8 mouse cellular contexts compared by ENCODE assay signal in the genomic region with DNA sequence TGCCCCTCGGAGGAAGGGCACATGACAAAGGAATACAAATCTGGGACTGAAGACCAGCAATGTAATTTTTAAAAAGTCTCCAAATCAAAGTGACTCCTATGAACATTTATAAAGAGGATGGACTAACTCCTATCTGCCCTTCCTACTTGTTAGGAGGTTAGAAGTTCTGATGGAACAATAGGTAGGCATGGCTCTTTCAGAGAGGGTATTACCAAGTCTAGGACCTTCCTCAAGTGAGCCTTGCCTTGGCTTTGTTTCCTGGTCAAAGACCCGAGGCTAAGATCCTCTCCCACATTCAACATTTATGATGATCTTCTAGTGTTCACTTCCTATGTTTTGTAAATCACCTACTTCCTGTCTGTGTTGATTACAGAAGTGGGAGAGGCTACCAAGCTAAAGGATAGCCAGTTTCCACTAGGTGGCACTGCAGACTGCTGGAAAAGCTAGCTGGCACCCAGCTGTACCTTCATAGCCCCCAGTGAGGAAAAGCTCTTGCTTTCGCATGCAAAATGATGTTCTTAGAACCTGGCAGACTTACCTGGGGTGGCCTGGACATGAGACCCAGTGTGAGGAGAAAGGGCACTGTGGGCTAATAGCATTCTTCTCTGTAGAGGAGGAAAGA.
A peak's percentile ranks its signal among the peaks of the same experiment; 100 is the strongest.
DNase-seq lines count a peak whose midpoint lies in the region; ATAC-seq and TF ChIP-seq lines count a peak whose summit lies in the region.

No protein-coding gene starts in this region.

- no peak for TF ChIP-seq POLR2A in ES-Bruce4 (IDR thresholded peaks at IDR 0.05; ENCODE audit: insufficient read depth, low read length)

- H3K4me3 ChIP-seq in ES-Bruce4 (ENCODE audit: low read depth, low read length): no peak overlapping the region
- no peak overlapping the region for H3K4me3 ChIP-seq in embryonic facial prominence, embryonic 11.5 days (ENCODE audit: low read depth, low read length)

- TF ChIP-seq EP300 in ES-Bruce4 (IDR thresholded peaks at IDR 0.05; ENCODE audit: insufficient read depth, low read depth, low read length): no peak

- H3K27ac ChIP-seq in ES-Bruce4 (ENCODE audit: insufficient read depth, low read length): no peak overlapping the region
- H3K27ac ChIP-seq in embryonic facial prominence, embryonic 11.5 days (replicated peaks; ENCODE audit: low read depth, low read length): no peak overlapping the region

- no peaks in the 10 kb centered on the region for H3K27me3 ChIP-seq in ES-Bruce4 (ENCODE audit: control insufficient read depth, insufficient read depth, low read length, poor library complexity, severe bottlenecking)
- no peaks in the 10 kb centered on the region for H3K27me3 ChIP-seq in embryonic facial prominence, embryonic 11.5 days (ENCODE audit: control insufficient read depth, insufficient read depth, low read length)

- no peak overlapping the region for H3K4me2 ChIP-seq in embryonic facial prominence, embryonic 11.5 days (ENCODE audit: low read depth, low read length)

- intact Hi-C loops in heart, postnatal 25 days (cut with DNase I): loop anchor here (1.0 to 2.0 kb wide), 2 partner anchors 283 to 465 kb away; no protein-coding TSS in a partner anchor

- WGBS in embryonic facial prominence, embryonic 11.5 days: 54% methylated on average over 3 of the region's 3 CpGs
- WGBS in large intestine, adult 2 months: 39% methylated on average over 3 of the region's 3 CpGs

- H3K9ac ChIP-seq in ES-Bruce4 (ENCODE audit: low read depth, poor library complexity, severe bottlenecking): no peak overlapping the region
- H3K9ac ChIP-seq in embryonic facial prominence, embryonic 11.5 days (replicated peaks; ENCODE audit: low read length): no peak overlapping the region

- no peaks in the 10 kb centered on the region for H3K9me3 ChIP-seq in ES-Bruce4 (replicated peaks; ENCODE audit: control insufficient read depth, insufficient read depth, low read length, poor library complexity, severe bottlenecking)
- H3K9me3 ChIP-seq in embryonic facial prominence, embryonic 11.5 days (replicated peaks; ENCODE audit: control insufficient read depth, low read length): no peaks in the 10 kb centered on the region

- H3K36me3 ChIP-seq in ES-Bruce4 (ENCODE audit: control insufficient read depth, insufficient read depth, low read length, poor library complexity, severe bottlenecking): no peaks in the 10 kb centered on the region
- H3K36me3 ChIP-seq in embryonic facial prominence, embryonic 11.5 days (replicated peaks; ENCODE audit: control insufficient read depth, insufficient read depth, low read depth, low read length): no peaks in the 10 kb centered on the region

- peak; percentile 57 for TF ChIP-seq CTCF in ES-Bruce4 (IDR thresholded peaks at IDR 0.05; ENCODE audit: low read depth, low read length)

- DNase-seq in adrenal gland, postnatal 25 days: peak; percentile 58
- DNase-seq in embryonic facial prominence, embryonic 11.5 days (ENCODE audit: low spot score): peak; percentile 80
- peak; percentile 4 for DNase-seq in heart, postnatal 25 days (ENCODE audit: low spot score)
- peak; percentile 21 for DNase-seq in large intestine, adult 2 months (ENCODE audit: low read depth, low spot score)
- DNase-seq in lung, postnatal 10 days: peak; percentile 83
- DNase-seq in retina, postnatal 7 days (ENCODE audit: low read depth, low spot score): peak; percentile 27

- ATAC-seq in embryonic facial prominence, embryonic 11.5 days (replicated peaks; ENCODE audit: insufficient number of reproducible peaks, low FRiP score, low TSS enrichment, low read depth): no peak; the same call in 1 of the 2 replicates
- no peak for ATAC-seq in monocyte, adult 5-6 weeks (replicated peaks; ENCODE audit: insufficient number of reproducible peaks, low FRiP score, low TSS enrichment, poor library complexity, severe bottlenecking)

- H3K4me1 ChIP-seq in ES-Bruce4 (ENCODE audit: control insufficient read depth, insufficient read depth, low read length): no peaks in the 10 kb centered on the region
- H3K4me1 ChIP-seq in embryonic facial prominence, embryonic 11.5 days (ENCODE audit: control insufficient read depth, insufficient read depth, low read length): no peaks in the 10 kb centered on the region

Comparison
In these comparisons a context has a peak if more than half of its experiments do, and no peak if none do; other contexts are left out.
1. DNase-seq: peak in every context shown above with its lines; median percentile 83 in lung, postnatal 10 days; 80 in embryonic facial prominence, embryonic 11.5 days; 58 in adrenal gland, postnatal 25 days; 27 in retina, postnatal 7 days; 21 in large intestine, adult 2 months; 4 in heart, postnatal 25 days.